In the genomic region with DNA sequence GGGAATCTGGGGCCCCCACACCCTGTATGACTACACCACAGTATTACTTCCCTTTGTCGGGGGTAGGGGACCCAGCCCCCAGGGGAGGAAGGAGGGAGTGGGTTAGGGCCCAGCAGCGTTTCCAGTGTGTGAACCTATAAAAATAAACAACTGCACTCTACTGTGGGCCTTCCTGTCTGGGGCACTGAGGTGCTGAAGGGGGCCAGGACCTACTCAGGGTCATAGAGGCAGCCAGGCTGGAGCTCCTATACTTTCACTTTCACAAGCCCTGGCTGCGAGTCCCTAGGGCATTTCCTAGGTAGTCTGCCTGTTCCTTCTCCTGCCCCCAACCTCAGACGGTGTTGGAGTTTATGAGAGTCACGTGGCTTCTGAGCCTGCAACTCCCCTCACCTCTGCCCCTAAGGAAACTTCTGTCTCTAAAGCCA, we compare ENCODE assay signal across 8 mouse cellular contexts. TPM values are rescaled to one million over a fixed set of nuclear protein-coding genes. Genes with fewer than 3 reads are reported as not detected.
DNase-seq lines count a peak whose midpoint lies in the region; ATAC-seq lines count a peak whose summit lies in the region.

No protein-coding gene starts in this region.

- H3K4me1 ChIP-seq in liver, embryonic 12.5 days, result peaks cover 24% of the 10 kb centered on the region
- H3K4me1 ChIP-seq in stomach, embryonic 14.5 days (ENCODE audit: control insufficient read depth, insufficient read depth, low read length), result no peaks in the 10 kb centered on the region
- H3K4me1 ChIP-seq in midbrain, embryonic 11.5 days (ENCODE audit: control insufficient read depth, insufficient read depth, low read length), result no peaks in the 10 kb centered on the region

- H3K27ac ChIP-seq in liver, embryonic 12.5 days, result peak overlapping the region; percentile 66
- H3K27ac ChIP-seq in stomach, embryonic 14.5 days (ENCODE audit: low read length), result peak overlapping the region; percentile 22; the same call in 1 of the 2 replicates
- no peak overlapping the region for H3K27ac ChIP-seq in midbrain, embryonic 11.5 days (ENCODE audit: low read depth, low read length)

- DNase-seq in 3T3-L1 (ENCODE audit: low read depth, low spot score), result peak; percentile 81
- peak; percentile 57 for DNase-seq in MN1 (ENCODE audit: low spot score)
- peak; percentile 15 to 29 for DNase-seq in heart, postnatal 10 days
- DNase-seq in midbrain, embryonic 11.5 days (ENCODE audit: low spot score, missing footprints), result no peak
- no peak for DNase-seq in neural tube, embryonic 10.5 days (ENCODE audit: extremely low spot score, low spot score)
- DNase-seq in gastrocnemius, postnatal 25 days, result no peak

- H3K9ac ChIP-seq in liver, embryonic 12.5 days, result peak overlapping the region; percentile 55
- H3K9ac ChIP-seq in stomach, embryonic 14.5 days (replicated peaks; ENCODE audit: low read depth, low read length), result peak overlapping the region; percentile 14; the same call in 1 of the 2 replicates
- H3K9ac ChIP-seq in midbrain, embryonic 11.5 days (ENCODE audit: low read length), result no peak overlapping the region

- peak; percentile 20; the same call in 1 of the 2 replicates for ATAC-seq in liver, embryonic 12.5 days
- ATAC-seq in stomach, embryonic 14.5 days (ENCODE audit: insufficient number of reproducible peaks, insufficient read depth, low FRiP score, low read depth), result peak; percentile 36; the same call in 1 of the 2 replicates
- ATAC-seq in midbrain, embryonic 11.5 days (ENCODE audit: low FRiP score), result no peak

- 14% methylated on average over 5 of the region's 5 CpGs for WGBS in liver, embryonic 12.5 days (ENCODE audit: insufficient replicate concordance)
- 28% methylated on average over 5 of the region's 5 CpGs for WGBS in stomach, embryonic 14.5 days
- 80% methylated on average over 5 of the region's 5 CpGs for WGBS in midbrain, embryonic 11.5 days

- H3K4me3 ChIP-seq in liver, embryonic 12.5 days, result peak overlapping the region; percentile 15; the same call in 1 of the 2 replicates
- no peak overlapping the region for H3K4me3 ChIP-seq in stomach, embryonic 14.5 days (ENCODE audit: low read depth, low read length)
- no peak overlapping the region for H3K4me3 ChIP-seq in midbrain, embryonic 11.5 days (ENCODE audit: low read depth, low read length)

- intact Hi-C loops in heart, postnatal 10 days (cut with DNase I), result no loop called here

- H3K27me3 ChIP-seq in liver, embryonic 12.5 days (replicated peaks), result no peaks in the 10 kb centered on the region
- H3K27me3 ChIP-seq in stomach, embryonic 14.5 days (ENCODE audit: control insufficient read depth, insufficient read depth, low read length), result no peaks in the 10 kb centered on the region
- H3K27me3 ChIP-seq in midbrain, embryonic 11.5 days (ENCODE audit: control insufficient read depth, insufficient read depth, low read length), result no peaks in the 10 kb centered on the region

- peaks cover 59% of the 10 kb centered on the region for H3K36me3 ChIP-seq in liver, embryonic 12.5 days
- peaks cover 50% of the 10 kb centered on the region for H3K36me3 ChIP-seq in stomach, embryonic 14.5 days (ENCODE audit: control insufficient read depth, insufficient read depth, low read length)
- peaks cover 5% of the 10 kb centered on the region for H3K36me3 ChIP-seq in midbrain, embryonic 11.5 days (ENCODE audit: control insufficient read depth, insufficient read depth, low read length)

- peak overlapping the region; percentile 52 for H3K4me2 ChIP-seq in liver, embryonic 12.5 days
- no peak overlapping the region for H3K4me2 ChIP-seq in stomach, embryonic 14.5 days (replicated peaks; ENCODE audit: low read depth, low read length)
- no peak overlapping the region for H3K4me2 ChIP-seq in midbrain, embryonic 11.5 days

- H3K9me3 ChIP-seq in liver, embryonic 12.5 days (replicated peaks), result no peaks in the 10 kb centered on the region
- no peaks in the 10 kb centered on the region for H3K9me3 ChIP-seq in stomach, embryonic 14.5 days (ENCODE audit: control insufficient read depth, low read depth, low read length)
- no peaks in the 10 kb centered on the region for H3K9me3 ChIP-seq in midbrain, embryonic 11.5 days (ENCODE audit: control insufficient read depth, low read length)

RNA-seq across cellular contexts. Expression of gene Aip, which starts 11.8 kb away (rescaled TPM):
- 10 to 100 TPM; 47.7 to 62.6 TPM for total RNA-seq in heart, postnatal 10 days (2021)
- 42.0 and 43.6 TPM in 2 replicates for polyA plus RNA-seq in liver, embryonic 12.5 days (2016; fragmentation: Nextera tagmentation; extraction: Ambion mirVana)
- polyA plus RNA-seq in stomach, embryonic 14.5 days (2014; fragmentation: Nextera tagmentation; extraction: Ambion mirVana), result 95.3 and 101 TPM in 2 replicates
- 54.9 and 58.9 TPM in 2 replicates for polyA plus RNA-seq in midbrain, embryonic 11.5 days (2014; fragmentation: Nextera tagmentation; extraction: Ambion mirVana)
- 10 to 100 TPM; 58.2 to 68.5 TPM for total RNA-seq in gastrocnemius, postnatal 25 days (2021)

RNA-seq across cellular contexts. Expression of gene Pitpnm1, which starts 14.0 kb away (rescaled TPM):
- 10 to 100 TPM; 30.8 to 32.8 TPM for total RNA-seq in heart, postnatal 10 days (2021)
- 4.8 and 5.0 TPM in 2 replicates for polyA plus RNA-seq in liver, embryonic 12.5 days (2016; fragmentation: Nextera tagmentation; extraction: Ambion mirVana)
- polyA plus RNA-seq in stomach, embryonic 14.5 days (2014; fragmentation: Nextera tagmentation; extraction: Ambion mirVana), result 9.2 and 10.8 TPM in 2 replicates
- polyA plus RNA-seq in midbrain, embryonic 11.5 days (2014; fragmentation: Nextera tagmentation; extraction: Ambion mirVana), result 11.2 and 11.3 TPM in 2 replicates
- 1 to 10 TPM; 2.8 to 5.7 TPM for total RNA-seq in gastrocnemius, postnatal 25 days (2021)

RNA-seq across cellular contexts. Expression of gene Cdk2ap2, which starts 16.8 kb away (rescaled TPM):
- 10 to 100 TPM; 21.9 to 26.3 TPM for total RNA-seq in heart, postnatal 10 days (2021)
- 93.2 and 101 TPM in 2 replicates for polyA plus RNA-seq in liver, embryonic 12.5 days (2016; fragmentation: Nextera tagmentation; extraction: Ambion mirVana)
- polyA plus RNA-seq in stomach, embryonic 14.5 days (2014; fragmentation: Nextera tagmentation; extraction: Ambion mirVana), result 74.1 and 91.0 TPM in 2 replicates
- polyA plus RNA-seq in midbrain, embryonic 11.5 days (2014; fragmentation: Nextera tagmentation; extraction: Ambion mirVana), result 60.8 and 73.5 TPM in 2 replicates
- total RNA-seq in gastrocnemius, postnatal 25 days (2021), result 10 to 100 TPM; 17.8 to 23.4 TPM

RNA-seq across cellular contexts. Expression of gene Gpr152, which starts 25.8 kb away (rescaled TPM):
- total RNA-seq in heart, postnatal 10 days (2021), result not detected
- polyA plus RNA-seq in liver, embryonic 12.5 days (2016; fragmentation: Nextera tagmentation; extraction: Ambion mirVana), result not detected in 2 replicates
- polyA plus RNA-seq in stomach, embryonic 14.5 days (2014; fragmentation: Nextera tagmentation; extraction: Ambion mirVana), result not detected in 2 replicates
- polyA plus RNA-seq in midbrain, embryonic 11.5 days (2014; fragmentation: Nextera tagmentation; extraction: Ambion mirVana), result not detected in 2 replicates
- total RNA-seq in gastrocnemius, postnatal 25 days (2021), result not detected

RNA-seq across cellular contexts. Expression of gene Cabp4, which starts 30.0 kb away (rescaled TPM):
- not detected for total RNA-seq in heart, postnatal 10 days (2021)
- polyA plus RNA-seq in liver, embryonic 12.5 days (2016; fragmentation: Nextera tagmentation; extraction: Ambion mirVana), result 0.06 and 0.07 TPM in 2 replicates
- not detected in 2 replicates for polyA plus RNA-seq in stomach, embryonic 14.5 days (2014; fragmentation: Nextera tagmentation; extraction: Ambion mirVana)
- 0.11 TPM in 1 of 2 replicates, not detected in the other for polyA plus RNA-seq in midbrain, embryonic 11.5 days (2014; fragmentation: Nextera tagmentation; extraction: Ambion mirVana)
- not detected for total RNA-seq in gastrocnemius, postnatal 25 days (2021)

Comparison
In these comparisons a context has a peak if more than half of its experiments do, and no peak if none do; other contexts are left out.
1. DNase-seq: peak in 3T3-L1 (single experiment), MN1 (single experiment) and heart, postnatal 10 days (2 of 2); none in midbrain, embryonic 11.5 days (single experiment), neural tube, embryonic 10.5 days (single experiment) and gastrocnemius, postnatal 25 days (single experiment).